ENCODE assay signal across 15 mouse cellular contexts in genomic region chr16:59509830-59510229, GRCm38 (mm10).
"Had no signal": no experiment of that assay in that cellular context is flagged by ENCODE, and none has a peak within 500 bp of the region (broad histone marks: within the 10 kb centered on the region; RNA-seq: fewer than 3 reads in every experiment).

No protein-coding gene starts in this region.

- H3K27ac ChIP-seq: neural tube, embryonic 15.5 days; stomach, embryonic 15.5 days; stomach, postnatal 0 days had no signal

- H3K4me3 ChIP-seq: neural tube, embryonic 15.5 days; stomach, embryonic 15.5 days had no signal

- H3K4me2 ChIP-seq: neural tube, embryonic 15.5 days; stomach, embryonic 15.5 days had no signal

- DNase-seq: retina, postnatal 1 day; right cerebral cortex, adult 18-20 months; right cerebral cortex, postnatal 14 days; right cerebral cortex, postnatal 25 days; right cerebral cortex, postnatal 4 days; spleen, adult 18-20 months; thymus, adult 18-20 months; thymus, adult 2 months; thymus, postnatal 14 days; thymus, postnatal 25 days; thymus, postnatal 36 days; thymus, postnatal 4 days had no signal

- H3K27me3 ChIP-seq: neural tube, embryonic 15.5 days; stomach, embryonic 15.5 days had no signal

- H3K9me3 ChIP-seq: neural tube, embryonic 15.5 days; stomach, embryonic 15.5 days had no signal

- H3K9ac ChIP-seq: neural tube, embryonic 15.5 days; stomach, embryonic 15.5 days had no signal

- H3K4me1 ChIP-seq: neural tube, embryonic 15.5 days; stomach, embryonic 15.5 days had no signal

- H3K36me3 ChIP-seq: neural tube, embryonic 15.5 days had no signal
